Mouse (Mus musculus): ENCODE data around the gene Col27a1. TPM values are rescaled to one million over a fixed set of nuclear protein-coding genes. Genes with fewer than 3 reads are reported as not detected.

Col27a1 gene
- polyA plus RNA-seq (2012; ENCODE audit: low replicate concordance): 0.76 and 1.0 TPM in 2 replicates

DNA sequence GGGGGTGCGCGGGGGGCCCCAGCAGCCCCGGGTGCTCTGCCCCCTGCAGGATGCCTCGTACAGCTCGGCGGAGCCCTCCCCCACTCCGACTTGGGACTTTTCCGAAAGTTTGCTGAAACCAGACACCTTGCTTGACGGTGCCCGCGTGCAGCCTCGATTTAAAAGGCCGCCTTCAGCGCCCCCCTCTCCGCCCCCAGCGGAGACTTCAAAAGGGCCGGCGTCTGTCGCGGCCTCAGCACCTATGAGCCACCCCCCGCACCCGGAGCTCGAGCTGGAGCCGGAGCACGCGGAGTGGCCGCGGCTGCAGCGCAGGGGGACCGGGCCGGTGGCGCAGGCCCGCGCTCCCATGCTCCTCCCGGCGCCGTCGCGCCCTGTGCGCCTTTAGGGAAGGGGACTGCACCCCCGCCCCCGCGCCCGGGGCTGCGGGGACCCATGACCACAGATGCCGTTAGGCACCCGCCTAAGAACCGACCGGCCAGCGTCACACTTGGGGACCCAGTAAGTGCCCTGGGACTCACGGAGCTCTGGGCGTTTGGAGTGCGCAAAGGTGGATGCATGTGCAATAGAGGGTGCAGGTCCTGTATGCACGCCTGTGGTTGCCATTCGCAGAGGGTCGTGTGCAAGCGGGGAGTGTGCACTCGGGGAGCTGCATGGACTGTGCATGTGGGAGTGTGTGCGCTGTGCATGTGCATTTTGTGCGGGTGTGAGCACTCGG lies at the start of gene Col27a1:
TSS of gene Col27a1 (plus strand) at position 98 of the 715 bp plus-strand sequence.

DNA sequence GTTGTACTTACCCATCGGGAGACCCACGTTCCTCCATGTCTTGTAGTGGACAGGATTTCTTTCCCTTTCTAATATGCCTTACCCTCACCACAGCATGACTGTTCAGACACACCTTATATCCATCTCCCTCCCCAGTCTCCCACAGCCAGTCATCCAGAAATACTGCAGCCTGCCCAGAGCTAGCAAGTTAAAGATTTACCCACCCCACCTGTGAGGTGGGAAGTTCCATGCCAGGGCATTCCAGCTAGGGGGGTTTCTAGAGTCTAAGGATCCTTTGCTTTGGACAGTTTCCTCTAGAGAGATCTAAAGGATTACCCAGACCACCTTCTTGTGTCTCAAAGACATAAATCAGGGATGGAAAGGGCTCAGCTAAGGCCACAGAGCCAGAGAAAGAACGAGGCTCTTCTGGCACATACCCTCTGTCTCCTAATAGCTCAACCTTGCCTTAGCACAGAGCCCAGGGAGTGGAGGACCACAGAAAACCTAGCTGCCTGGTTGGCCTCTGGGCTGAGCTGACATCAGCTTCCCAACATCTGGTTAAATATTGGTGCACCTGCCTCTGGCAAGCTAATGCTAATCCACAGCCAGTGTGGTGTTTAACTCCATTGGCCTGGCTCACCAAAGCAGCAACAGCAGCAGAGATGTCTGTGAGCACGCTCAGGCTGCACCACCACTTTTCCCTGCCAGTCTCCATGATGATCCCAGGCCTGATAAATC lies 41.7 kb upstream of the Col27a1 start, which contains the start of gene Kif12:
TSS of gene Kif12 (minus strand) at position 163 of the 717 bp plus-strand sequence.

DNA sequence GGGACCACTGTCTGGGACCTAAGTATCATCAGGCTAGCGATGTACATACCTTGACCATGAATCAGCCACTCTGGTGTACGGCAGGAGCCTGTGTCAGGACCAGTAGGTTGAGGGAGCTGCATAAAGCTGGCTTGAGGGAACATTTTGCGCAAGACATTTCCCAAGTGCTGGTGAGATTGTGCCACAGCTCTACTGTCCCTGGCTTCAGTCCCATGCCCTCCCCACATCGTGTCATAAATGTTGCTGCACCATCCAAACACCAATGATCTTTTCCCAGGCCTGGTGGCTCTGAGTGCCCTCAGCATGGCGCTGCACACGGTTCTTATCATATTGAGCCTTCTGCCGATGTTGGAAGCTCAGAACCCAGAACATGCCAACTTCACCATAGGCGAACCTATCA lies 130.5 kb downstream of the Col27a1 start, which contains the start of gene Orm1:
TSS of gene Orm1 (plus strand) at position 266 of the 400 bp plus-strand sequence.

DNA sequence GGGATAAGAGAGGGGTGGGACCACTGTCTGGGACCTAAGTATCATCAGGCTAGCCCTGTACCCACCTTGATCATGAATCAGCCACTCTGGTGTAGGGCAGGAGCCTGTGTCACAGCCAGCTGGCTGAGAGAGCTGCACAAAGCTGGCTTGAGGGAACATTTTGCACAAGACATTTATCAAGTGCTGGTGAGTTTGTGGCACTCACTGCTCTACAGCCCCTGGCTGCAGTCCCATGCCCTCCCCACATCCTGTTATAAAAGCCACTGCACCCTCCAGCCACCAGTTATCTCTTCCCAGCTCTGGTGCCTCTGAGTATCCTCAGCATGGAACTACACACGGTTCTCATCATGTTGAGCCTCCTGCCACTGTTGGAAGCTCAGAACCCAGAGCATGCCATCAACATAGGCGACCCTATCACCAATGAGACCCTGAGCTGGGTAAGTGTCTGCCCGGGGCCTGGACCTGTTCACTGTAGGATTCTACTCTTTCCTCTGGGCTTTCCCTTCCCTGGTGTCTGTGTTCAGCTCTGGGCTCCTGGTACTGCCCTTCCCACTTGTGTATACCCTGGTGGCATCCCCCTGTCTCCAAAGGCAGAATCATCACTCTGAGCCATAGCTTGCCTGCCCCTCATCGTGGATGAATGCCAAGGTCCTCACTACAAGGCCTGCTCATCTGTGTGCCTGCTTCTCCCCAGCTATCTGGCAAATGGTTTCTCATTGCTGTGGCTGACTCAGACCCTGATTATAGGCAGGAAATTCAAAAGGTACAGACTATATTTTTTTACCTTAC lies 142.3 kb downstream of the Col27a1 start, which contains the start of gene Orm3:
TSS of gene Orm3 (plus strand) at position 286 of the 789 bp plus-strand sequence.

DNA sequence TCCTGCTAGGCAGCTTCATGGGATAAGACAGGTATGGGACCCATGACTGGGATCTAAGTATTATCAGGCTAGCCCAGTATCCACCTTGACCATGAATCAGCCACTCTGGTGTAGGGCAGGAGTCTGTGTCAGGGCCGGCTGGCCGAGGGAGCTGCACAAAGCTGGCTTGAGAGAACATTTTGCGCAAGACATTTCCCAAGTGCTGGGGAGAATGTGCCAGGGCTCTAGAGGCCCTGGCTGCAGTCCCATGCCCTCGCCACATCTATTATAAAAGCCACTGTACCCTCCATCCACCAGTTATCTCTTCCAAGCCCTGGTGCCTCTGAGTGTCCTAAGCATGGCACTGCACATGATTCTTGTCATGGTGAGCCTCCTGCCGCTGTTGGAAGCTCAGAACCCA lies 148.3 kb downstream of the Col27a1 start, which contains the start of gene Orm2:
TSS of gene Orm2 (plus strand) at position 300 of the 400 bp plus-strand sequence.

Other genes starting within 250 kb of the Col27a1 start
- gene Zfp618, start 248.4 kb upstream of the Col27a1 start, polyA plus RNA-seq (2012; ENCODE audit: low replicate concordance): 0.02 and 0.20 TPM in 2 replicates
- gene Ambp, start 59.2 kb upstream of the Col27a1 start, polyA plus RNA-seq (2012; ENCODE audit: low replicate concordance): not detected in 2 replicates
- gene Kif12, start 41.9 kb upstream of the Col27a1 start, polyA plus RNA-seq (2012; ENCODE audit: low replicate concordance): 0.08 TPM in 1 of 2 replicates, not detected in the other
- not detected in 2 replicates for gene Orm1, start 130.6 kb downstream of the Col27a1 start, polyA plus RNA-seq (2012; ENCODE audit: low replicate concordance)
- not detected in 2 replicates for gene Orm3, start 142.2 kb downstream of the Col27a1 start, polyA plus RNA-seq (2012; ENCODE audit: low replicate concordance)
- gene Orm2, start 148.4 kb downstream of the Col27a1 start, polyA plus RNA-seq (2012; ENCODE audit: low replicate concordance): not detected in 2 replicates
- gene Akna, start 189.3 kb downstream of the Col27a1 start, polyA plus RNA-seq (2012; ENCODE audit: low replicate concordance): 84.4 and 103 TPM in 2 replicates

All from leukemia stem cell, adult 10-12 weeks (primary cell).